Mouse (Mus musculus) liver, adult 2 months (tissue): ENCODE results near the gene Ywhab.

Experiments used
- CTCF ChIP-seq: fragments of 200-500 bp; IDR thresholded peaks from 2 replicates; pipeline ENCODE4 v1.5.1; 2011; ENCODE audit warnings: low read depth, low read length, control low read depth
- POLR2A ChIP-seq: fragments of 200-500 bp; IDR thresholded peaks from 2 replicates; pipeline ENCODE4 v1.6.1; 2011; ENCODE audit warnings: low read length, control low read depth; ENCODE audit not compliant: insufficient read depth; ENCODE audit errors: extremely low read depth

DNA sequence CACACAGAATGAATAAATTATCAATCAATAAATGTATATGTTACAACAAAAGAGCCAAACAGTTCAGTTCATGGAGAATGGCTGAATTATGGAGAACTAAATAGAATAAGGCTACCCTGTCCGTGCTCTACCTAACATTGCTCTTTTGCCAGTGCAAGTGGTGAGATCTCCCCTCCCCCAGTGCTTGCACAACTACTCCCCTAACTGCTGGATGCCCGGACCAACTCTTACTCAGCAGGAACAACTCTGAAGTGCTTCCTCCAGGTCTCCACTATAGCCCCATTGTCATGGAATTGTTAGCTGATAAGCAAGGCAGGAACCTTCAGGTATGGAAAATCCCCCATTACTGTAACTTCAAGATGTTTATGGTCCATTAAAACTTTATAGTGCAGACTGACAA, 27.3 kb downstream of the Ywhab start:
- TF ChIP-seq CTCF (no peak), POLR2A (no peak)
